Mouse (Mus musculus): ENCODE data around the gene Sept11.

GRCm38 (mm10) chr5:93060865-93061264 lies 32.4 kb upstream of the Sept11 start:
- TF ChIP-seq POLR2A (IDR thresholded peaks at IDR 0.05; ENCODE audit: low read depth, low read length) (no peak), CTCF (IDR thresholded peaks at IDR 0.05; ENCODE audit: borderline replicate concordance, insufficient read depth, low read length) (no peak)

Measured in embryonic fibroblast, embryonic 13.5 days (primary cell).